ENCODE assay signal across 8 mouse cellular contexts in the genomic region with DNA sequence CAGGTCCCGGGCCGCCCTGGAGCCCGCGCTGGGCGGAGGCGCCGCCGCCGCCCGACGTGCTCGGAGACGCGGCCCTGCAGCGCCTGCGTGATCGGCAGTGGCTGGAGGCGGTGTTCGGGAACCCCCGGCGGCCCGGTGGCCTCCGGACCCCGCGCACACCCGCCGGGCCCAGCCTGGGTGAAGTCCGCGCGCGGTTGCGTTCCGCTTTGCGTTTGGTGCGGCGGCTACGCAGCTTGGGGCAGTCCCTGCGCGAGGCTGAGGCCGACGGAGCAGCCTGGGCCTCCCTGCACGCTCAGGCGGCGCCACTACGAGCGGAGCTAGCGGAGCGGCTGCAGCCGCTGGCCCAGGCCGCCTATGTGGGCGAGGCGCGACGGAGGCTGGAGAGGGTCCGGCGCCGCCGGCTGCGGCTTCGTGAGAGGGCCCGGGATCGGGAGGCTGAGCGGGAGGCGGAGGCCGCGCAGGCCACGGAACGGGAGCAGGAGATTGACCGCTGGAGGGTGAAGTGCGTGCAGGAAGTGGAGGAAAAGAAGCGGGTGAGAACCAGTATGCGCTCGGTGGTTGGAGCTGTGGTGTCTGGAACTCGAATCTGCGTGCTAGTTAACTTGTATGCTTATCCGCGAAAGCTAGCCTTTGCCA. TPM values are rescaled to one million over a fixed set of nuclear protein-coding genes. Genes with fewer than 3 reads are reported as not detected.
A peak's percentile ranks its signal among the peaks of the same experiment; 100 is the strongest.
DNase-seq lines count a peak whose midpoint lies in the region; ATAC-seq and TF ChIP-seq lines count a peak whose summit lies in the region.

No protein-coding gene starts in this region.

- H3K4me1 ChIP-seq in MEL (ENCODE audit: control insufficient read depth in 1 of 2, insufficient read depth in 2 of 2, low read length in 2 of 2), result peaks cover 0 to 14% of the 10 kb centered on the region in 2 experiments
- H3K4me1 ChIP-seq in forebrain, embryonic 11.5 days (replicated peaks; ENCODE audit: control insufficient read depth, insufficient read depth, low read length), result no peaks in the 10 kb centered on the region; the same call in 1 of the 2 replicates
- H3K4me1 ChIP-seq in lung, postnatal 0 days (ENCODE audit: insufficient read depth, low read depth, low read length), result peaks cover 10% of the 10 kb centered on the region
- peaks cover 4% of the 10 kb centered on the region; the same call in 1 of the 2 replicates for H3K4me1 ChIP-seq in thymus, adult 2 months (replicated peaks; ENCODE audit: control insufficient read depth, insufficient read depth, low read length)

- H3K9me3 ChIP-seq in MEL (replicated peaks; ENCODE audit: insufficient read depth, low read length), result no peaks in the 10 kb centered on the region
- H3K9me3 ChIP-seq in forebrain, embryonic 11.5 days (ENCODE audit: control insufficient read depth, low read length), result no peaks in the 10 kb centered on the region
- no peaks in the 10 kb centered on the region for H3K9me3 ChIP-seq in lung, postnatal 0 days (ENCODE audit: low read length)

- H3K9ac ChIP-seq in MEL (ENCODE audit: control insufficient read depth, low read depth, low read length, poor library complexity, severe bottlenecking), result peak overlapping the region; percentile 89
- peak overlapping the region; percentile 94 for H3K9ac ChIP-seq in forebrain, embryonic 11.5 days (ENCODE audit: low read length)
- peak overlapping the region; percentile 96 for H3K9ac ChIP-seq in lung, postnatal 0 days (replicated peaks; ENCODE audit: low read depth)

- no peak for TF ChIP-seq RAD21 in MEL (IDR thresholded peaks at IDR 0.05; ENCODE audit: low read depth, low read length)

- H3K27ac ChIP-seq in MEL (ENCODE audit: control insufficient read depth, low read depth, low read length), result peak overlapping the region; percentile 56
- peak overlapping the region; percentile 76 for H3K27ac ChIP-seq in forebrain, embryonic 11.5 days (ENCODE audit: low read depth, low read length)
- peak overlapping the region; percentile 98 for H3K27ac ChIP-seq in lung, postnatal 0 days (ENCODE audit: low read length)
- peak overlapping the region; percentile 18; the same call in 1 of the 2 replicates for H3K27ac ChIP-seq in thymus, adult 2 months (ENCODE audit: control insufficient read depth, insufficient read depth, low read length)

- TF ChIP-seq CTCF in MEL (IDR thresholded peaks at IDR 0.05 in 2 of 3, conservative IDR thresholded peaks at IDR 0.05 in 1 of 3; ENCODE audit: control insufficient read depth in 1 of 3, insufficient read depth in 1 of 3, low read depth in 2 of 3, low read length in 3 of 3, poor library complexity in 1 of 3, severe bottlenecking in 1 of 3), result no peak
- no peak for TF ChIP-seq CTCF in lung, postnatal 0 days (IDR thresholded peaks at IDR 0.05)
- TF ChIP-seq CTCF in thymus, adult 2 months (IDR thresholded peaks at IDR 0.05; ENCODE audit: borderline replicate concordance, control insufficient read depth, extremely low read depth, insufficient read depth, low read length, poor library complexity), result no peak

- peaks cover 0 to 24% of the 10 kb centered on the region in 2 experiments; a peak in 2 of 4 replicates for H3K36me3 ChIP-seq in MEL (ENCODE audit: control insufficient read depth in 1 of 2, insufficient read depth in 2 of 2, low read length in 2 of 2)
- H3K36me3 ChIP-seq in forebrain, embryonic 11.5 days (ENCODE audit: control insufficient read depth, insufficient read depth, low read length), result no peaks in the 10 kb centered on the region
- H3K36me3 ChIP-seq in lung, postnatal 0 days (ENCODE audit: insufficient read depth, low read length), result no peaks in the 10 kb centered on the region
- H3K36me3 ChIP-seq in thymus, adult 2 months (ENCODE audit: control insufficient read depth, insufficient read depth, low read length), result no peaks in the 10 kb centered on the region

- WGBS in forebrain, embryonic 11.5 days, result under 1% methylated on average over 63 of the region's 77 CpGs
- under 1% methylated on average over 70 of the region's 77 CpGs for WGBS in lung, postnatal 0 days
- 1% methylated on average over 76 of the region's 77 CpGs for WGBS in thymus, adult 2 months

- ATAC-seq in forebrain, embryonic 11.5 days (replicated peaks; ENCODE audit: low FRiP score), result peak; percentile 58
- ATAC-seq in lung, postnatal 0 days, result peak; percentile 78

- no peak for TF ChIP-seq EP300 in MEL (IDR thresholded peaks at IDR 0.05; ENCODE audit: low read depth in 1 of 2, low read length in 2 of 2)
- TF ChIP-seq EP300 in lung, postnatal 0 days (IDR thresholded peaks at IDR 0.05), result no peak

- peak; percentile 63 for DNase-seq in MEL (ENCODE audit: low read depth, low spot score)
- peak; percentile 22 for DNase-seq in c-Kit-positive CD71-positive TER-119-negative erythroid progenitor cells, embryonic 14.5 days (ENCODE audit: low read depth)
- DNase-seq in forebrain, embryonic 11.5 days (ENCODE audit: low spot score), result peak; percentile 76
- peak; percentile 54 for DNase-seq in heart, postnatal 4 days
- DNase-seq in layer of hippocampus, adult 9-11 months, result peak; percentile 21
- DNase-seq in lung, postnatal 0 days (ENCODE audit: low spot score), result peak; percentile 64
- DNase-seq in ovary, adult 18-20 months (ENCODE audit: low spot score), result peak; percentile 9
- peak; percentile 45 for DNase-seq in thymus, adult 2 months

- no peaks in the 10 kb centered on the region for H3K27me3 ChIP-seq in MEL (ENCODE audit: control insufficient read depth in 1 of 2, insufficient read depth in 2 of 2, low read length in 2 of 2)
- H3K27me3 ChIP-seq in forebrain, embryonic 11.5 days (ENCODE audit: control insufficient read depth, insufficient read depth, low read length), result no peaks in the 10 kb centered on the region
- H3K27me3 ChIP-seq in lung, postnatal 0 days (replicated peaks; ENCODE audit: insufficient read depth, low read length), result no peaks in the 10 kb centered on the region
- H3K27me3 ChIP-seq in thymus, adult 2 months (ENCODE audit: control insufficient read depth, insufficient read depth, low read length), result no peaks in the 10 kb centered on the region

- peaks cover 50% of the 10 kb centered on the region for H3K79me2 ChIP-seq in MEL (ENCODE audit: control insufficient read depth, insufficient read depth, low read length, poor library complexity)

- peak overlapping the region; percentile 65 to 95 for H3K4me3 ChIP-seq in MEL (ENCODE audit: control insufficient read depth in 1 of 2, insufficient read depth in 1 of 2, low read depth in 2 of 2, low read length in 2 of 2)
- H3K4me3 ChIP-seq in forebrain, embryonic 11.5 days (ENCODE audit: low read depth, low read length), result peak overlapping the region; percentile 99
- peak overlapping the region; percentile 93 for H3K4me3 ChIP-seq in lung, postnatal 0 days (ENCODE audit: low read depth, low read length)
- H3K4me3 ChIP-seq in thymus, adult 2 months (ENCODE audit: control insufficient read depth, insufficient read depth, low read length), result peak overlapping the region; percentile 98

- peak overlapping the region; percentile 96 for H3K4me2 ChIP-seq in forebrain, embryonic 11.5 days (ENCODE audit: low read depth, low read length, severe bottlenecking)
- peak overlapping the region; percentile 91 for H3K4me2 ChIP-seq in lung, postnatal 0 days (replicated peaks; ENCODE audit: low read depth, low read length)

- TF ChIP-seq POLR2A in MEL (IDR thresholded peaks at IDR 0.05; ENCODE audit: control insufficient read depth in 1 of 2, insufficient read depth in 1 of 2, low read depth in 1 of 2, low read length in 2 of 2, poor library complexity in 1 of 2), result peak in 1 of 2 experiments; percentile 57; a peak in 2 of 4 replicates
- TF ChIP-seq POLR2A in thymus, adult 2 months (IDR thresholded peaks at IDR 0.05; ENCODE audit: control insufficient read depth, extremely low read depth, insufficient read depth, low read length, poor library complexity), result no peak

RNA-seq across cellular contexts. Expression of a gene that starts 0.7 kb away (rescaled TPM):
- 20.3 and 22.8 TPM in 2 replicates for total RNA-seq in MEL (2012; rRNA removed)
- polyA plus RNA-seq in MEL (2012; ENCODE audit: insufficient read depth in 1 of 2, insufficient read length in 2 of 2, low read depth in 1 of 2, low replicate concordance in 2 of 2, missing spikeins in 1 of 2), result 10 to 100 TPM in 1 of 2 experiments, not detected in 1; 34.5 TPM
- 13.1 and 15.6 TPM in 2 replicates for polyA plus RNA-seq in forebrain, embryonic 11.5 days (2014; fragmentation: Nextera tagmentation; extraction: Ambion mirVana)
- 10 to 100 TPM; 12.1 to 13.2 TPM for total RNA-seq in heart, postnatal 4 days (2021)
- 8.6 and 8.7 TPM in 2 replicates for polyA plus RNA-seq in lung, postnatal 0 days (2015; fragmentation: Nextera tagmentation; extraction: Ambion mirVana)
- 23.3 and 29.2 TPM in 2 replicates for polyA plus RNA-seq in thymus, adult 2 months (2012; rRNA removed)

RNA-seq across cellular contexts. Expression of a gene that starts 14.2 kb away (rescaled TPM):
- not detected in 2 replicates for total RNA-seq in MEL (2012; rRNA removed)
- under 1 TPM in 1 of 2 experiments, not detected in 1; 0.08 TPM for polyA plus RNA-seq in MEL (2012; ENCODE audit: insufficient read depth in 1 of 2, insufficient read length in 2 of 2, low read depth in 1 of 2, low replicate concordance in 2 of 2, missing spikeins in 1 of 2)
- 0.52 and 0.73 TPM in 2 replicates for polyA plus RNA-seq in forebrain, embryonic 11.5 days (2014; fragmentation: Nextera tagmentation; extraction: Ambion mirVana)
- total RNA-seq in heart, postnatal 4 days (2021), result under 1 TPM in 1 of 2 experiments, not detected in 1; 0.36 TPM
- 0.33 and 0.40 TPM in 2 replicates for polyA plus RNA-seq in lung, postnatal 0 days (2015; fragmentation: Nextera tagmentation; extraction: Ambion mirVana)
- 0.42 and 0.66 TPM in 2 replicates for polyA plus RNA-seq in thymus, adult 2 months (2012; rRNA removed)

RNA-seq across cellular contexts. Expression of a gene that starts 44.9 kb away (rescaled TPM):
- not detected in 2 replicates for total RNA-seq in MEL (2012; rRNA removed)
- not detected for polyA plus RNA-seq in MEL (2012; ENCODE audit: insufficient read depth in 1 of 2, insufficient read length in 2 of 2, low read depth in 1 of 2, low replicate concordance in 2 of 2, missing spikeins in 1 of 2)
- 0.29 and 0.48 TPM in 2 replicates for polyA plus RNA-seq in forebrain, embryonic 11.5 days (2014; fragmentation: Nextera tagmentation; extraction: Ambion mirVana)
- 1 to 10 TPM; 1.1 to 1.2 TPM for total RNA-seq in heart, postnatal 4 days (2021)
- 2.4 and 2.9 TPM in 2 replicates for polyA plus RNA-seq in lung, postnatal 0 days (2015; fragmentation: Nextera tagmentation; extraction: Ambion mirVana)
- polyA plus RNA-seq in thymus, adult 2 months (2012; rRNA removed), result 0.41 and 0.43 TPM in 2 replicates

RNA-seq across cellular contexts. Expression of a gene that starts 51.7 kb away (rescaled TPM):
- total RNA-seq in MEL (2012; rRNA removed), result 0.10 and 0.12 TPM in 2 replicates
- under 1 TPM in 1 of 2 experiments, not detected in 1; 0.19 TPM for polyA plus RNA-seq in MEL (2012; ENCODE audit: insufficient read depth in 1 of 2, insufficient read length in 2 of 2, low read depth in 1 of 2, low replicate concordance in 2 of 2, missing spikeins in 1 of 2)
- polyA plus RNA-seq in forebrain, embryonic 11.5 days (2014; fragmentation: Nextera tagmentation; extraction: Ambion mirVana), result 6.7 and 7.2 TPM in 2 replicates
- total RNA-seq in heart, postnatal 4 days (2021), result 10 to 100 TPM in 1 of 2 experiments, 1 to 10 TPM in 1; 10.0 to 10.7 TPM
- 73.2 and 84.4 TPM in 2 replicates for polyA plus RNA-seq in lung, postnatal 0 days (2015; fragmentation: Nextera tagmentation; extraction: Ambion mirVana)
- polyA plus RNA-seq in thymus, adult 2 months (2012; rRNA removed), result 7.8 TPM in 2 replicates

RNA-seq across cellular contexts. Expression of a gene that starts 52.5 kb away (rescaled TPM):
- 38.7 and 38.8 TPM in 2 replicates for total RNA-seq in MEL (2012; rRNA removed)
- 10 to 100 TPM in 1 of 2 experiments, not detected in 1; 32.4 TPM for polyA plus RNA-seq in MEL (2012; ENCODE audit: insufficient read depth in 1 of 2, insufficient read length in 2 of 2, low read depth in 1 of 2, low replicate concordance in 2 of 2, missing spikeins in 1 of 2)
- 50.6 and 51.3 TPM in 2 replicates for polyA plus RNA-seq in forebrain, embryonic 11.5 days (2014; fragmentation: Nextera tagmentation; extraction: Ambion mirVana)
- total RNA-seq in heart, postnatal 4 days (2021), result 10 to 100 TPM; 50.7 to 53.1 TPM
- 38.8 and 43.5 TPM in 2 replicates for polyA plus RNA-seq in lung, postnatal 0 days (2015; fragmentation: Nextera tagmentation; extraction: Ambion mirVana)
- polyA plus RNA-seq in thymus, adult 2 months (2012; rRNA removed), result 10.1 and 11.8 TPM in 2 replicates

Comparison
In these comparisons a context has a peak if more than half of its experiments do, and no peak if none do; other contexts are left out.
1. Peak in every context shown above with its lines: DNase-seq, ATAC-seq, H3K4me3 ChIP-seq and H3K27ac ChIP-seq.
2. DNase-seq: peak in every context shown above with its lines; median percentile 76 in forebrain, embryonic 11.5 days; 64 in lung, postnatal 0 days; 63 in MEL; 54 in heart, postnatal 4 days; 45 in thymus, adult 2 months; 22 in c-Kit-positive CD71-positive TER-119-negative erythroid progenitor cells, embryonic 14.5 days; 21 in layer of hippocampus, adult 9-11 months; 9 in ovary, adult 18-20 months.
3. H3K27ac ChIP-seq: peak in every context shown above with its lines; median percentile 98 in lung, postnatal 0 days; 76 in forebrain, embryonic 11.5 days; 56 in MEL; 18 in thymus, adult 2 months.